Mouse (Mus musculus): ENCODE measurements at regions not wholly inside any gene's neighbourhood (a gene's known extent, or its start where the extent isn't known, plus 50 kb on each side); places are given as distances from the start of the nearest gene placed in this dataset.

- no peak for TF ChIP-seq CTCF (conservative IDR thresholded peaks at IDR 0.05; ENCODE audit: low read length)
- no peak for TF ChIP-seq POU5F1 (IDR thresholded peaks at IDR 0.05; ENCODE audit: borderline replicate concordance, low read length)
Measured at GRCm38 (mm10) chr12:54567426-54567790, 89.0 kb downstream of the Sptssa start.

Data from E14TG2a.4 (cell line).